ENCODE assay signal across 26 mouse cellular contexts in genomic region chr10:56215797-56216196, GRCm38 (mm10). TPM values are rescaled to one million over a fixed set of nuclear protein-coding genes. Genes with fewer than 3 reads are reported as not detected.
A peak's percentile ranks its signal among the peaks of the same experiment; 100 is the strongest.
DNase-seq lines count a peak whose midpoint lies in the region; ATAC-seq and TF ChIP-seq lines count a peak whose summit lies in the region.
"Had no signal": no experiment of that assay in that cellular context is flagged by ENCODE, and none has a peak within 500 bp of the region (broad histone marks: within the 10 kb centered on the region; RNA-seq: fewer than 3 reads in every experiment).

No protein-coding gene starts in this region.

- no peak overlapping the region for H3K9ac ChIP-seq in kidney, embryonic 14.5 days (ENCODE audit: low read depth, low read length)
- H3K9ac ChIP-seq in kidney, embryonic 16.5 days (replicated peaks; ENCODE audit: low read length): no peak overlapping the region
- H3K9ac ChIP-seq: embryonic facial prominence, embryonic 13.5 days; embryonic facial prominence, embryonic 15.5 days; forebrain, embryonic 12.5 days had no signal

- TF ChIP-seq CTCF in Patski (IDR thresholded peaks at IDR 0.05): no peak

- no peak overlapping the region for H3K27ac ChIP-seq in kidney, embryonic 14.5 days (ENCODE audit: low read depth, low read length)
- H3K27ac ChIP-seq in kidney, embryonic 16.5 days (ENCODE audit: low read length): 0 out of 2 replicates have a peak overlapping the region, but pooled peaks have one; percentile 46
- H3K27ac ChIP-seq: embryonic facial prominence, embryonic 13.5 days; embryonic facial prominence, embryonic 15.5 days; forebrain, embryonic 10.5 days; forebrain, embryonic 12.5 days had no signal

- H3K27me3 ChIP-seq in kidney, embryonic 14.5 days (ENCODE audit: control insufficient read depth, insufficient read depth, low read length): no peaks in the 10 kb centered on the region
- no peaks in the 10 kb centered on the region for H3K27me3 ChIP-seq in kidney, embryonic 16.5 days (ENCODE audit: insufficient read depth, low read length)
- H3K27me3 ChIP-seq in Patski: no peaks in the 10 kb centered on the region
- H3K27me3 ChIP-seq: CH12.LX; embryonic facial prominence, embryonic 13.5 days; embryonic facial prominence, embryonic 15.5 days; forebrain, embryonic 12.5 days had no signal

- H3K4me1 ChIP-seq in kidney, embryonic 14.5 days (ENCODE audit: control insufficient read depth, insufficient read depth, low read length): no peaks in the 10 kb centered on the region
- H3K4me1 ChIP-seq in kidney, embryonic 16.5 days (ENCODE audit: insufficient read depth, low read length): no peaks in the 10 kb centered on the region
- H3K4me1 ChIP-seq: embryonic facial prominence, embryonic 13.5 days; embryonic facial prominence, embryonic 15.5 days; forebrain, embryonic 10.5 days; forebrain, embryonic 12.5 days had no signal

- WGBS in kidney, embryonic 14.5 days: 66% methylated on average over 3 of the region's 3 CpGs
- WGBS in kidney, embryonic 16.5 days: 68% methylated on average over 3 of the region's 3 CpGs

- H3K4me2 ChIP-seq in kidney, embryonic 14.5 days (replicated peaks; ENCODE audit: low read depth, low read length): no peak overlapping the region
- H3K4me2 ChIP-seq in kidney, embryonic 16.5 days (replicated peaks; ENCODE audit: low read depth, low read length): no peak overlapping the region
- H3K4me2 ChIP-seq: embryonic facial prominence, embryonic 13.5 days; embryonic facial prominence, embryonic 15.5 days; forebrain, embryonic 12.5 days had no signal

- no peak for DNase-seq in kidney, adult 18-20 months
- DNase-seq in kidney, adult 11 months: no peak
- no peak for DNase-seq in Patski (ENCODE audit: low read depth, low spot score)
- DNase-seq: adrenal gland, adult 2 months; adrenal gland, postnatal 10 days; adrenal gland, postnatal 25 days; B cell, adult 2 months; cerebellum, adult 11 months; cerebellum, adult 18-20 months; cerebellum, adult 8-10 months; cerebellum, adult 9-11 months; cerebellum, postnatal 14 days; cerebellum, postnatal 36 days; embryo, embryonic 11 days had no signal

- in situ Hi-C loops in Patski (cut with MboI; ENCODE audit: low pct_unique_long_range_greater_than_20kb): no loop called here

- no peaks in the 10 kb centered on the region for H3K9me3 ChIP-seq in kidney, embryonic 14.5 days (ENCODE audit: control insufficient read depth, low read length)
- H3K9me3 ChIP-seq in kidney, embryonic 16.5 days (ENCODE audit: low read length): no peaks in the 10 kb centered on the region
- H3K9me3 ChIP-seq: embryonic facial prominence, embryonic 13.5 days; embryonic facial prominence, embryonic 15.5 days; forebrain, embryonic 10.5 days; forebrain, embryonic 12.5 days; G1E had no signal

- CTCF ChIA-PET in Patski (lab: Charles Lee): interaction anchor here (1.0 kb wide), 1 partner anchor 13 kb away, joined by 4 read pairs; the partner anchor contains the start of gene Tbc1d32

- H3K36me3 ChIP-seq in kidney, embryonic 14.5 days (ENCODE audit: control insufficient read depth, insufficient read depth, low read length): no peaks in the 10 kb centered on the region; the same call in 1 of the 2 replicates
- no peaks in the 10 kb centered on the region for H3K36me3 ChIP-seq in kidney, embryonic 16.5 days (ENCODE audit: insufficient read depth, low read length)
- H3K36me3 ChIP-seq: embryonic facial prominence, embryonic 15.5 days; forebrain, embryonic 12.5 days had no signal

- POLR2A ChIA-PET in Patski (lab: Charles Lee): no interaction called here

- peak; percentile 75; the same call in 1 of the 2 replicates for ATAC-seq in kidney, embryonic 14.5 days (ENCODE audit: low FRiP score, low TSS enrichment)
- peak; percentile 91 for ATAC-seq in kidney, embryonic 16.5 days (ENCODE audit: low FRiP score, low TSS enrichment)
- peak; percentile 51 for ATAC-seq in Patski
- ATAC-seq: CD4-positive, CD25-positive, alpha-beta regulatory T cell, adult 4 months; forebrain, embryonic 14.5 days; forebrain, embryonic 16.5 days had no signal

- H3K4me3 ChIP-seq in kidney, embryonic 14.5 days (ENCODE audit: low read length): no peak overlapping the region
- H3K4me3 ChIP-seq in kidney, embryonic 16.5 days (ENCODE audit: low read length): no peak overlapping the region
- H3K4me3 ChIP-seq: embryonic facial prominence, embryonic 13.5 days; embryonic facial prominence, embryonic 15.5 days; erythroblast, embryonic 14.5 days; forebrain, embryonic 10.5 days; forebrain, embryonic 12.5 days had no signal

RNA-seq across cellular contexts. Expression of gene Tbc1d32, which starts 12.7 kb away (rescaled TPM):
- 2.8 and 6.1 TPM in 2 replicates for polyA plus RNA-seq in kidney, embryonic 14.5 days (2014; fragmentation: Nextera tagmentation; extraction: Ambion mirVana)
- 3.9 and 4.5 TPM in 2 replicates for polyA plus RNA-seq in kidney, embryonic 16.5 days (2015; fragmentation: Nextera tagmentation; extraction: Ambion mirVana)
- polyA plus RNA-seq in Patski (2021): 5.2 TPM
- polyA plus RNA-seq: erythroblast, embryonic 14.5 days had no signal
